Mouse (Mus musculus) limb, embryonic 15.5 days (tissue): ENCODE measurements at regions not wholly inside any gene's neighbourhood (a gene's known extent, or its start where the extent isn't known, plus 50 kb on each side); places are given as distances from the start of the nearest gene placed in this dataset.
"Not testable (repeated sequence)": the region's sequence is repeated elsewhere in the genome, so short reads cannot be mapped to it uniquely, and the experiment has no call there.

Source experiments
- ATAC-seq: fragments of 200-750 bp; cut with Nextera tagmentation; 2 replicates; pipeline ENCODE4 v1.8.0; 2017; ENCODE audit warnings: low read depth, moderate TSS enrichment; ENCODE audit not compliant: insufficient number of reproducible peaks, low FRiP score, low TSS enrichment
- H3K27ac ChIP-seq: fragments of 300-500 bp; sonication (generic); 2 replicates; pipeline ENCODE4 v1.5.1; 2015; ENCODE audit warnings: moderate library complexity, mild to moderate bottlenecking, inconsistent platforms
- H3K27me3 ChIP-seq: fragments of 300-500 bp; sonication (generic); 2 replicates; pipeline ENCODE4 v1.6.1; 2015; ENCODE audit warnings: inconsistent platforms
- H3K36me3 ChIP-seq: fragments of 300-500 bp; sonication (generic); 2 replicates; pipeline ENCODE4 v1.6.1; 2015; ENCODE audit warnings: inconsistent platforms
- H3K4me1 ChIP-seq: fragments of 300-500 bp; sonication (generic); 2 replicates; pipeline ENCODE4 v1.6.1; 2015; ENCODE audit warnings: inconsistent platforms
- H3K4me2 ChIP-seq: fragments of 300-500 bp; sonication (generic); 2 replicates; pipeline ENCODE4 v1.6.1; 2015; ENCODE audit warnings: mild to moderate bottlenecking, inconsistent platforms
- H3K4me3 ChIP-seq: fragments of 300-500 bp; sonication (generic); 2 replicates; pipeline ENCODE4 v1.5.1; 2015; ENCODE audit warnings: mild to moderate bottlenecking, inconsistent platforms
- H3K9ac ChIP-seq: fragments of 300-500 bp; sonication (generic); 2 replicates; pipeline ENCODE4 v1.6.1; 2015; ENCODE audit warnings: inconsistent platforms
- H3K9me3 ChIP-seq: fragments of 300-500 bp; sonication (generic); 2 replicates; pipeline ENCODE4 v1.6.1; 2016; ENCODE audit warnings: inconsistent platforms
- WGBS: fragments of 180-500 bp; shearing (Covaris S2); methylation state at CpG from one replicate; pipeline ENCODE4 v1.1.7; 2015; 5-methylcytosine and 5-hydroxymethylcytosine counted together

DNA sequence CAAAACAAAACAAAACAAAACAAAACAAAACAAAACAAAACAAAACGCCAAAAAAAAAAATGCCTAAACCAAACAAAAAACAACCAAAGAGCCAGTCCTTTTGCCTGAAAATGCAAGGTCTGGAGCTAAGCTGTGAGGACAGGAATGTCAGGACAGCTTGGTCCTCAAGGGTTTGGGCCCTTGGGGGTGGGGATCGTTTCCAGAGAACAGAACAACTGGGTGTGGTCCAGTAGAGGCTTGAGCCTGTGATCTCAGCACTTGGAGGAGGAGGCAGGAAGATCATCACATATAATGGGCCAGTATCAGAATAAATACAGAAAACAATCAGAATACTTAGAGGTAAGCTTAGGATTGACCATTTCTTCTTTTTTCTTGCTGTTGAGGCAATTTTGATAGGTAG lies 289.5 kb upstream of the Tgfbr2 start:
- no peaks in the 10 kb centered on the region for H3K4me1 ChIP-seq
- no peak overlapping the region for H3K27ac ChIP-seq
- no peak overlapping the region for H3K9ac ChIP-seq
- WGBS, result 58% methylated on average over 2 of the region's 2 CpGs
- H3K36me3 ChIP-seq, result no peaks in the 10 kb centered on the region
- no peak overlapping the region for H3K4me2 ChIP-seq
- no peaks in the 10 kb centered on the region for H3K9me3 ChIP-seq
- no peak for ATAC-seq
- H3K27me3 ChIP-seq, result no peaks in the 10 kb centered on the region
- H3K4me3 ChIP-seq, result no peak overlapping the region

DNA sequence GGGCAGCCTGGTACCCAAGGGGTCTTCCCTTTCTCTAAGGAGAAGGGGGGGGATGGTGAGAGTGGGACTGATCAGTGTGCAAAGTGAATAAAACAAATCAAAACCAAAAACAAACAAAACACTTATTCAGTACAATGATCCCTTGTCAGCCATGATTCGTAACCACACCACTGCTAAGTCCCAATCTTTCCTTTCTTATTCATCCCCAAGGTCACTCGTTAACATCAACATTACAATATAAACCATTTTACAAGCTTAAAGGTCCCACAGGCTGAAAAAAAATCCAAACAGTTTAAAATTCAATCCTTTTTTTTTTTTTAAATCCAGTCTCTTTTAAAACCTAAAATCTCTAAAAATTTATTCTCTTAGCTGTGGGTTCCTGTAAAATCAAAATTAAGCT lies 287.1 kb upstream of the Tgfbr2 start:
- Histone ChIP-seq H3K9ac (no peak overlapping the region), H3K4me1 (no peaks in the 10 kb centered on the region), H3K36me3 (no peaks in the 10 kb centered on the region), H3K27me3 (no peaks in the 10 kb centered on the region), H3K4me2 (no peak overlapping the region), H3K27ac (no peak overlapping the region), H3K4me3 (no peak overlapping the region), H3K9me3 (no peaks in the 10 kb centered on the region)
- WGBS, result 58% methylated on average over 2 of the region's 2 CpGs
- ATAC-seq, result no peak

GRCm38 (mm10) chr9:116460022-116460421 lies 284.9 kb upstream of the Tgfbr2 start:
- Histone ChIP-seq H3K4me3 (no peak overlapping the region), H3K4me1 (no peaks in the 10 kb centered on the region), H3K27ac (no peak overlapping the region), H3K9me3 (no peaks in the 10 kb centered on the region), H3K36me3 (no peaks in the 10 kb centered on the region), H3K4me2 (no peak overlapping the region), H3K9ac (no peak overlapping the region), H3K27me3 (no peaks in the 10 kb centered on the region)
- 80% methylated on average over 2 of the region's 2 CpGs for WGBS
- no peak for ATAC-seq

GRCm38 (mm10) chr9:116452050-116452449 lies 276.9 kb upstream of the Tgfbr2 start:
- H3K27me3 ChIP-seq, result no peaks in the 10 kb centered on the region
- H3K27ac ChIP-seq, result no peak overlapping the region
- H3K36me3 ChIP-seq, result no peaks in the 10 kb centered on the region
- no peaks in the 10 kb centered on the region for H3K4me1 ChIP-seq
- no peak for ATAC-seq
- H3K9ac ChIP-seq, result no peak overlapping the region
- H3K4me3 ChIP-seq, result no peak overlapping the region
- no peak overlapping the region for H3K4me2 ChIP-seq
- 88% methylated on average over 4 of the region's 4 CpGs for WGBS
- H3K9me3 ChIP-seq, result no peaks in the 10 kb centered on the region

- Histone ChIP-seq H3K9me3 (no peaks in the 10 kb centered on the region), H3K27ac (no peak overlapping the region), H3K27me3 (no peaks in the 10 kb centered on the region), H3K9ac (no peak overlapping the region), H3K4me2 (no peak overlapping the region), H3K4me1 (no peaks in the 10 kb centered on the region), H3K4me3 (no peak overlapping the region), H3K36me3 (no peaks in the 10 kb centered on the region)
- no peak for ATAC-seq
- WGBS, result 80% methylated on average over 4 of the region's 4 CpGs
These were observed 275.7 kb upstream of the Tgfbr2 start for GRCm38 (mm10) chr9:116450829-116451228.

DNA sequence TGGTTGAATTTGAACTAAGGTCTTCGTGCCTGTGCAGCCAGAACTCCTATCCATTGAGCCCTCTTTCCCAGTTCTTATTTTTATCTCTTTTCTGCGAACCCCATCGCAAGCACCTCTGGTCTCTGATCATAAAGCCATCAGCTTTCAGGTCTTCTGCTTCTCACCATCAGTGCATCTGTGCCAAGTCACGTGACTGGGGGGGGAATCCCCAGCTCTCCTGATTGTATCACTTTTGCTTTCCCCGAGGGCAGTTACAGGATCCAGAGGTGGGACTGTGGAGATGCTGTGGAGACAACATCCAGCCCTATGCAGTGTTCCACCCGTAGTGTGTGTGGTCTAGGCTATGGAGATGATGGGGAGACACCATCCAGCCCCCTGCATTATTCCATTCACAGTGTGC lies 272.6 kb upstream of the Tgfbr2 start:
- Histone ChIP-seq H3K27me3 (no peaks in the 10 kb centered on the region), H3K9me3 (no peaks in the 10 kb centered on the region), H3K27ac (no peak overlapping the region), H3K4me1 (no peaks in the 10 kb centered on the region), H3K4me2 (no peak overlapping the region), H3K9ac (no peak overlapping the region), H3K36me3 (no peaks in the 10 kb centered on the region), H3K4me3 (no peak overlapping the region)
- 81% methylated on average over 6 of the region's 6 CpGs for WGBS
- no peak for ATAC-seq

DNA sequence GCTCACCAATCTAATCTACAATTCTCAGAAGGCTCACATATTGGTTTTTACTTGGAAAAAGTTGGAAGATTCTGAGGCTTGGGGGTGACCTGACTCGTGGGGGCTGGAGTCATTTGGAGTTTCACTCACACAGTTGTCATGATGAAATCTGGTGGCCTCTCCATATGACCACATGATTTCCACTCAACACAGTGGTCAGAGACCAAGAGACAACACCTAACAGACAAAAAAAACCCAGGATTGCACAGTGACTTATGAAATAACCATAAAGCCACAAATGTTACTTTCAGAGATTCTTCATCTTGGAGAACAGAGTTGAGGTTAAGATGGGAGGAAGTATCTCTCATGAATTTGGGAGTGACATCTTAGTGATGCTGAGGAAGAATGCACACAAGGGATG lies 263.4 kb upstream of the Tgfbr2 start:
- no peak for ATAC-seq
- H3K27me3 ChIP-seq, result no peaks in the 10 kb centered on the region
- WGBS, result 63% methylated on average over 1 of the region's 1 CpGs

GRCm38 (mm10) chr9:116434414-116434813 lies 259.3 kb upstream of the Tgfbr2 start:
- Histone ChIP-seq H3K4me2 (no peak overlapping the region), H3K4me3 (no peak overlapping the region), H3K9me3 (0 out of 2 replicates have a peak, but pooled peaks cover 3% of the 10 kb centered on the region), H3K27ac (no peak overlapping the region), H3K27me3 (no peaks in the 10 kb centered on the region), H3K9ac (no peak overlapping the region), H3K4me1 (no peaks in the 10 kb centered on the region), H3K36me3 (no peaks in the 10 kb centered on the region)
- 69% methylated on average over 1 of the region's 1 CpGs for WGBS
- no peak for ATAC-seq

More for the DNA sequence above, 263.4 kb upstream of the Tgfbr2 start:
- Histone ChIP-seq H3K9ac (no peak overlapping the region), H3K4me1 (no peaks in the 10 kb centered on the region), H3K36me3 (no peaks in the 10 kb centered on the region), H3K4me3 (no peak overlapping the region), H3K9me3 (no peaks in the 10 kb centered on the region), H3K4me2 (no peak overlapping the region), H3K27ac (no peak overlapping the region)

GRCm38 (mm10) chr9:116429061-116429460 lies 253.9 kb upstream of the Tgfbr2 start:
- ATAC-seq, result no peak
- 84% methylated on average over 4 of the region's 4 CpGs for WGBS
- Histone ChIP-seq H3K4me1 (peaks cover 20% of the 10 kb centered on the region), H3K9ac (no peak overlapping the region), H3K27ac (no peak overlapping the region), H3K9me3 (0 out of 2 replicates have a peak, but pooled peaks cover 3% of the 10 kb centered on the region), H3K27me3 (no peaks in the 10 kb centered on the region), H3K36me3 (no peaks in the 10 kb centered on the region), H3K4me2 (no peak overlapping the region), H3K4me3 (no peak overlapping the region)

GRCm38 (mm10) chr9:116428475-116428874 lies 253.3 kb upstream of the Tgfbr2 start:
- Histone ChIP-seq H3K4me2 (no peak overlapping the region), H3K4me3 (no peak overlapping the region), H3K9ac (no peak overlapping the region), H3K27ac (no peak overlapping the region), H3K36me3 (no peaks in the 10 kb centered on the region), H3K4me1 (peaks cover 20% of the 10 kb centered on the region), H3K27me3 (no peaks in the 10 kb centered on the region), H3K9me3 (0 out of 2 replicates have a peak, but pooled peaks cover 3% of the 10 kb centered on the region)
- 19% methylated on average over 6 of the region's 6 CpGs for WGBS
- no peak for ATAC-seq

DNA sequence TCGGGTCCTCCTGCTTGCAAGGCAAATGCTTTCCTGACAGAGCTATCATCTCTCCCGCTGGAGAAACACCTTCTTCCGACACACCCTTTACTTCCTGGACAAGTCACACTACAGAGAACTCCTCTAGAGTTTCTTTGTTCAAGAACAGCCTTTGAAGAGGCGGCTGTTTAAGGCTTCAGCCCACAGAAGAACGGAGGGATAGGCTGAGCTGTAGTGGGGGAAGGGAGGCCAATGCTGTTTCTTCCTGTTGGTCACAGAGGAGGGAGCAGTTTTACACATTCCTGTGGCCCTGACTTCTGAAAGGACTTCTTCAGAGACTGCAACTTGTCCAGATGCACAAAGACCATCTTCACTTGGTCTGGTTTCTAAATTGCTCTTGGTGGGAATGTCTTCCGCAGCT lies 252.1 kb upstream of the Tgfbr2 start:
- Histone ChIP-seq H3K36me3 (no peaks in the 10 kb centered on the region), H3K4me2 (no peak overlapping the region), H3K4me3 (no peak overlapping the region), H3K4me1 (peaks cover 20% of the 10 kb centered on the region), H3K9me3 (0 out of 2 replicates have a peak, but pooled peaks cover 3% of the 10 kb centered on the region), H3K9ac (no peak overlapping the region), H3K27ac (no peak overlapping the region), H3K27me3 (no peaks in the 10 kb centered on the region)
- ATAC-seq, result no peak
- 52% methylated on average over 6 of the region's 6 CpGs for WGBS

- Histone ChIP-seq H3K27me3 (no peaks in the 10 kb centered on the region), H3K9ac (no peak overlapping the region), H3K4me3 (no peak overlapping the region), H3K27ac (0 out of 2 replicates have a peak overlapping the region, but pooled peaks have one; percentile 48), H3K9me3 (0 out of 2 replicates have a peak, but pooled peaks cover 3% of the 10 kb centered on the region), H3K4me1 (peaks cover 20% of the 10 kb centered on the region), H3K36me3 (no peaks in the 10 kb centered on the region), H3K4me2 (no peak overlapping the region)
- no peak for ATAC-seq
- 23% methylated on average over 19 of the region's 19 CpGs for WGBS
These were observed 251.3 kb upstream of the Tgfbr2 start for GRCm38 (mm10) chr9:116426269-116426999.

DNA sequence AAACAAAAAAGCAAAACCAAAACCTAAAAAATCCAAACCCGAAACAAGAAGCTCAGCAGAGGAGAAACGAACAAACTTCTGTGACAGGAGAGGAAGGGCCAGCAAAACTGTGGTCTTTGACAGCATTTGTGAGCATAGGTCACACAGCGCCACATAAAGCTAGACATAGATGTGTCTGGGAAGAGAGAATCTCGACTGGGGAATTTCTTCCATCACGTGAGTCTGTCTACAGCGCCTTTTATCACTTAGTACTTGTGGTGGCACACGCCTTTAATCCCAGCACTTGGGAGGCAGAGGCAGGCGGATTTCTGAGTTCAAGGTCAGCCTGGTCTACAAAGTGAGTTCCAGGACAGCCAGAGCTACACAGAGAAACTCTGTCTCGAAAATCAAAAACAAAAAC lies 250.2 kb upstream of the Tgfbr2 start:
- not testable (repeated sequence) for ATAC-seq, H3K4me2 ChIP-seq, H3K9me3 ChIP-seq, H3K27me3 ChIP-seq, H3K27ac ChIP-seq, H3K9ac ChIP-seq, H3K36me3 ChIP-seq, H3K4me3 ChIP-seq
- WGBS, result 83% methylated on average over 9 of the region's 9 CpGs
- H3K4me1 ChIP-seq, result peaks cover 20% of the 10 kb centered on the region
